Mouse (Mus musculus) layer of hippocampus, adult 11-12 months (tissue): ENCODE measurements around the gene Dcaf5.
A peak's percentile ranks its signal among the peaks of the same experiment; 100 is the strongest.

ENCODE experiments used
- DNase-seq: peaks from one replicate; pipeline ENCODE4 v3.0.0; 2022; ENCODE audit warnings: low spot score

Dcaf5 gene

DNA sequence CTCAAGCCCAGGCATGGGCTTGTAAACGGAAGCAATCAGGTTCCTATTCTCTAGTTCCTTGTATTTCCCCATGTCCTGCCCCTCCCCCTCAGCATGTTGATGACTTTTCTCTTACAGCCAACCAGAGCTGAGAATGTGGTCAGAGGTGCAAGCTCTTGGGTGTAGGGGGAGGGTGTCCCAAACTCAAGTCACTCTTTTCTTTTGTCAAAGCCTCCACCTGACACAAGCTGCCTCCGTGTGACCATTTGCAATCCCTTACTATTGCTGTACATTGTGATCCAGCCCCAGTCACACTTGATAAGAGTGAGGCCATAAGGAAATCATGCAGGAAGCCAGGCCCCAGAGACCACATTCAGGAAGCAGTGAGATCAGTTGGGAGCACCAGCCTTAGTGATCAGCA is 104.8 kb downstream of the Dcaf5 start:
- DNase-seq = no peak

GRCm38 (mm10) chr12:80330819-80331218 is 105.6 kb downstream of the Dcaf5 start:
- no peak for DNase-seq

GRCm38 (mm10) chr12:80329641-80330040 is 106.8 kb downstream of the Dcaf5 start:
- no peak for DNase-seq

DNA sequence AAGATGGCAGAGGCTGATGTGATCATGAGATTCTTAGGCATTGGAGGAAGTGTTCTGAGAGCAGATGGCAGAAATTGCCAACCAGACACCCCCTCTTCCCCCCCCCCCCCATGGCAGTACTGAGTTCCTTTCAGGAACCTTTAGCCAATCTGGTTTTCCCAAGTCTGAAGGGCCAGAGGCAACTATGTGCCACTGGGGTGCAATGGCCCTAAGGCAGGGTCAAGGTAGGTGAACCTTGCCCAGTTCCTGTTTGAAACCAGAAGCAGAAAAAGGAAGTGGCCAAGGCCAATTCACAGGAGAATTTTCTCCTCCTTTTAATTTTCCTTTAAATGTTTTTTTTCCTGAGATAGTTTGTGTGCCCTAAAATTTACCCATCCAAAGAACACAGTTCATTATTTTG is 110.4 kb downstream of the Dcaf5 start:
- DNase-seq = no peak

GRCm38 (mm10) chr12:80324785-80325131 is 111.6 kb downstream of the Dcaf5 start:
- DNase-seq = no peak

- no peak for DNase-seq
These were observed 112.2 kb downstream of the Dcaf5 start for GRCm38 (mm10) chr12:80324051-80324784.

DNA sequence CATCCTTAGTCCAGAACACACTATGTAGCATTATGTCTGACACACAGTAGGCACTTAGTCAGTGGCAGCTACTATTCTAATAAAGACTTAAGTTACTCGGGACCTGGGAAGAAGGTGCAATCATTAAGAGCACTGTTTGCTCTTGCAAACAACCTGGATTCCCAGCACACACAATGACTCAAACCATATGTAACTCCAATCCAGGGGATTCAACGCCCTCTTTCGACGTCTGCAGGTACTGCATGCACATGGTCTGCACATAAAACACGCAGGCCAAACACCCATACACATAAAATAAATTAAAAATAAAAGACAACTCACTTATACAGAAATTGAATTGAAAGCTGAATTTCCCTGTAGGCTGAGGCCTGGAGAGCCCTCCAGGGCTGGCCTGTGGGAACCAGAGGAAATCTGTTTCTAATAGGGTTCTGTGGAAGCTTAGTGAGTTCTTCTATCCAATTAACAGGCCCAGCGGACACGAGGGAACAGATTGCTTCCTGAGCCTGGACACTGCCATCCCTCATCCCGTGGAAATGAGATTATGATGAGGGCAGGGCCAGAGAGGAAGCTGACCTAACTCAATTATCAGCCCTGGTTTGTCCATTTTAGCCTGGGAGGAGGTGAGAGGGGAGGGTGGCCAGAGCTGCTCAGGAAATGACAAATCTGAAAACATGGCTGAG is 112.9 kb downstream of the Dcaf5 start:
- DNase-seq = no peak

GRCm38 (mm10) chr12:80322494-80322893 is 113.9 kb downstream of the Dcaf5 start:
- DNase-seq = no peak

DNA sequence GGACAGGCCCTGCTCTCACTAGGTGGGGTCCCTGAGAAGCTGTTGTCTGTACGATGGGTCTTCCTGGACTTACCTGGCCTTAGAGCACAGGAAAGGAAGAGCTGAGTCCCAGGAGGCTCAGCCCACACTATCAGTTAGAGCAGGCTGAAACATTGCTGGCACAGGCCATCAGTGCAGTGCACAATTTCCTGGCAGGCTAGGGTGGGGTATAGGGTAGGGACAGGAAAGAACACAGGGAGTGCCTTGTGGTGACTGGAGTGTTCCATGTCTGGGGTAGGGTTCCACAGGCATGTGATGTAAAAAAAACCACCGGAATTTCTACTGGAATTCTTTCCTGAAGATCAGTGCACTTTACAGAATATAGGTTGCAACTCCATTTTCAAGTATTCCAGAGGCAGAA is 117.3 kb downstream of the Dcaf5 start:
- no peak for DNase-seq

- no peak for DNase-seq
These were observed 121.1 kb downstream of the Dcaf5 start for GRCm38 (mm10) chr12:80315321-80315720.

DNA sequence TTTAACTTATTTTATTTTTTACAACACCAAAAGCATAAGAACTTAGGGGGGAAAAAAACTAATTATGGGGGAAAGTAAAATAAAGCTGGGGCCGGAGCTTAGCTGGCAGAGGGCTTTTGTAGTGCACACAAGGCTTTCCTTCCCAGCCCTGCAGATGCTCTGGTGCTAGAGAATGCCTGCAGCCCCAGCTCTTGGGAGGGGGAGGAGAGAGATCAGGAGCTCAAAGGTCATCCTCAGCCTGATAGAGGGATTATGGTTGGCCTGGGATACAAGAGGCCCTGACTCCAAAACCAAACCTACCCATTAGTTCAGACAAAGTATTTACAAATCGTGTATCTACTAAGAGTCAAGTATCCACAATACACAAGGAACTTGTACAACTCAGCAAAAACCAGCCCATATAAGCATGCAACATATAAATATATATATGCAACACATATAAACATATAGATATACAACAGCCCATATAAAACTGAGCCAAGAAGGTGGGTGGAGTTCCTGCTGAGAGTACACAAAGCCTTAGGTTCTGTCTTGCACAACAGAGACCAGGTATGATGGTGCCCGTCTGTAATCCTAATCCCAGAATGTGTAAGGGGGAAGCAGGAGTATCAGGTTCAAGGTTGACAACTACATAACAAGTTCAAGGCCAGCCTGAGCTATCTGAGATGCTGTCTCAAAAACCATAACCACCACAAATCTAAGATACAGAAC is 124.3 kb downstream of the Dcaf5 start:
- no peak for DNase-seq

DNA sequence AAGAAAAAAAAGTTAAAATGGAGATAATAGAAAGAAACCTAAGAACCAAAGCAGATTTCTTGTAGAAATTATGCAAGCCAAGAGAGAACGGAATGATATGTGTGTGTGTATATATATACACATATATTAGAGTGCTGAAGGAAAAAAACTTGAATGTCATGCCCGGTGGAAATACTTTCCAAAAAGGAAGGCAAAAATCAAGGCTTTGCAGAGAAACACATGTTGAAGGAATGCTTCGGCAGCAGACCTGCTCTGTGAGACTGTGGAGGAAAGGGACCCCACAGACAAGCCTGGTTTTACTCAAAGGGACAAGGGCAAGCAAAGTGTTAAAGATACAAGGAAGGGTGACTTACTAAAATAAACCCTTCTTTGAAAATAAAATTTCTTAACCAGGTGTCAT is 128.8 kb downstream of the Dcaf5 start:
- DNase-seq = no peak

GRCm38 (mm10) chr12:80304518-80304917 is 131.9 kb downstream of the Dcaf5 start:
- no peak for DNase-seq

DNA sequence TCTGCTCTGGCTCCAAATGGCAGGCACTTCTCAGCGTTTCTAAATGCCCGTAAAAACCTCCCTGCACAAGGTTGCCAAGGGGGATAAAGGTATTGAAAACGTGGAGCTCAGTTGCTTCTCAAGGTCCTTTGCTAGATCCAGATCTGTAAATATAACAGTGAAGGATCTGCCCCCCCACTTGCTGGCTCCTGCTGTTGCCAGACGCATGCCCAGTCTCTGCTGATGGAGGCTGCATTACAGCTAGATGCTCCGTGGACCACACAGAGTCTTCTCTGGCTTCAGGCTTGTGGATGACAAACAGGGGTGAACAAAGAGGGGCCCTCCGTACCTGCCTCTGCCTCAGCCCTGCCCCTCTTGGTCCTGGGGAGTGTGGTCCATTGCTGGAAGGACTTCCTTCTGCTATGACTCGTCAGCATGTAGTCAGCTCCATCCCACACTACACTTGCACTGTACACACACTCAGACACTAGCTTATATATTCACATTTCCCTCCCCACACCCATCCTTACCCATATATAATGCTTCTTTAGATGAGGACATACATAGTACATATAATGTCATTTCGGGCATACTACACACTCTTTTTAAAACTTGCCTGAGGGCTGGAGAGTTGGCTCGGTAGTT is 135.5 kb downstream of the Dcaf5 start:
- DNase-seq = no peak

DNA sequence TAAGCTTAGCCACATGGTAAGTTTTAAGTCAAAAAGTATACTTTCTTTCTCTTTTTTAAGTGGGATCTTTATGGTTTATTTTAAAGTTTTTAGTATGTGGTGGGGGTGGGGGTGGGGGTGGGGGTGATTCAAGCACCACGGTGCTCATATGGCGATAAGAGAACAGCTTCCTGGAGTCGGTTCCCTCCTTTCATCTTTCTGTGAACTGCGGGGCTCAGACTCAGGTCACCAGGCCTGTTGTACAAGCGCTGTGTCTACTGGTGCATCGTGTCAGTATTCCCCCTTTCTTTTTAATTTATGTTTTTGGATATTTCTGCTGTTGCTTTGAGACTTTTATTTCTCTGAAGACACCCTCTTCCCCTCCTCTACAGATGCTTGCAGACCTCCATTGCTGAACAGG is 137.7 kb downstream of the Dcaf5 start:
- DNase-seq = no peak

DNA sequence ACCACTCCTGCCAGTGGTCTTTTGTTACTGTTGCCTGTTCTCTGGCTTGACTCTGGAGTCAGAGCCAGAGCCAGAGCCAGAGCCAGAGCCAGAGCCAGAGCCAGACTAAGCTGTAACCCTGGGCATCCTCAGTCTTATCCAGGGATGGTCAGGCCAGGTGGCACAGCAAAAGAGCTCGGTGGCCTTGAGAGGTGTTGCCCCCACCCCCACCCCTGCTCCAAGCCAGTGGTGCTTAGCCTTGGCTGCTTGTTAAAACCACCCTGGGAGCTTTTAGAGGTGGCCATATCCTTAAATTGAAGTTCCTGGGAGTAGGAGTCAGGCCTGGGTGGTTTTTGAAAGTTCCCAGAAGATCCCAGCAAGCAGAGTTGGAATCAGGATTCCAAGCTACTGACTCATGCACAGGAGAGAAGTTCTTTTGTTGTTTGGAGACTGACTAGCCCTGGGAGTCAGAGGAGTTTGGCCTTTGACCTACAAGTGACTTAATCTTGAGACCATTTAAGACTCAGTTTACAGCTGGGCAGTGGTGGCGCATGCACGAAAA is 144.4 kb downstream of the Dcaf5 start:
- DNase-seq = no peak

GRCm38 (mm10) chr12:80290964-80291363 is 145.4 kb downstream of the Dcaf5 start:
- DNase-seq = peak; percentile 24

DNA sequence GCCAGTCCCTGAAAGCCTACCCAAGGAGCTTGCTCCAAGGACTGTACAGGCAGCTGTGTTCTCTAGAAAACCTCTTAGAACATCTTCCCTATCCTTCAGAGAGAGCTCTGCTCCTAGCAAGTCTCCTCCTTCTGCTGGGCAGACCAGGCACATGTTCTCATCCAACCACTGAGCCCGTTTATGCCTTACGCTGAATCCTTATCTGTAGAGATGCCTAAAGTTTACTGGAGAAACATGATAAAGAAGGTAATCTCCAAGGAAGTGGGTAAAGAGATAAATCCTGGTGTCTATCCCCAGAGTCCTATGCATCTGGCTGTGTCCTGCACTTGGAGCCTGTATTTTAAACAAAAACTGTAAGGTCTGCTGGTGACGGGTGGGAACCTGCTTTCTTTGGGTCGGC is 145.9 kb downstream of the Dcaf5 start:
- no peak for DNase-seq

- DNase-seq = no peak
These were observed 146.7 kb downstream of the Dcaf5 start for GRCm38 (mm10) chr12:80289722-80290121.

DNA sequence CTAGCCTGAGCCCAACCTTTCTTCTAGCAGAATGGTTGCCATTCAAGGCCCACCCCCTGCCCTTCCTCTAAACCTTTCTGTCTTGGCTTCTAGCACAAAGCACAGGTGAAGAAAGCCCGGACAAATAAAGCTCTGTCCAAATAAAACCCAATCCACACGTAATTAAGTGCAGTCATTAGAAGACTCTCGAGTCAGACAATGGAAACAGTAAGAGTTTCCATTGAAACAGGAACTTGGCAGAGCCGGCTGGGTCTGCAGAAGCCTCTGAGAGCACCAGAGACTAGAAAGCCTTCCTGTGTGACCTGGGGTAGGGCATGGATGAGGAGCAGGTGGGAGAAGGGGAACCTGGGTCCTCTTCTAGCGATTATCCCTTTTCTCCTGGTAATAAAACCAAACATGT is 150.5 kb downstream of the Dcaf5 start:
- DNase-seq = no peak
